Mouse (Mus musculus): ENCODE measurements around the gene Vcp. TPM values are rescaled to one million over a fixed set of nuclear protein-coding genes. Genes with fewer than 3 reads are reported as not detected.

The Vcp gene
- polyA plus RNA-seq, 1 experiment = 319 TPM

GRCm38 (mm10) chr4:42950065-42950558, 50.2 kb downstream of the Vcp start:
- Histone ChIP-seq H3ac (ENCODE audit: control insufficient read depth, insufficient read length, low read depth) (peak overlapping the region; percentile 82), H3K4me3 (ENCODE audit: insufficient read depth, poor library complexity, severe bottlenecking) (peak overlapping the region; percentile 55), H3K79me2 (ENCODE audit: control insufficient read depth, insufficient read depth) (no peaks in the 10 kb centered on the region), H3K27me3 (ENCODE audit: control insufficient read depth, insufficient read depth, insufficient read length) (no peaks in the 10 kb centered on the region), H3K36me3 (ENCODE audit: control insufficient read depth, insufficient read depth) (no peaks in the 10 kb centered on the region), H3K79me3 (ENCODE audit: low read depth) (no peaks in the 10 kb centered on the region)
- peak; percentile 6 for TF ChIP-seq MYOD1 (IDR thresholded peaks at IDR 0.05; ENCODE audit: control insufficient read depth, insufficient read length, low read depth)
- TF ChIP-seq CTCF (IDR thresholded peaks at IDR 0.05; ENCODE audit: control insufficient read depth, insufficient read depth, insufficient read length) = no peak
- no peak for TF ChIP-seq MYOG (IDR thresholded peaks at IDR 0.05; ENCODE audit: control insufficient read depth, extremely low read depth, insufficient read length)
- TF ChIP-seq CEBPB (IDR thresholded peaks at IDR 0.05; ENCODE audit: low read depth) = no peak
- TF ChIP-seq USF1 (IDR thresholded peaks at IDR 0.05; ENCODE audit: low read depth) = no peak
- no peak for TF ChIP-seq MAX (IDR thresholded peaks at IDR 0.05)
- no peak for TF ChIP-seq FOSL1 (IDR thresholded peaks at IDR 0.05; ENCODE audit: insufficient read depth, low read length, poor library complexity, severe bottlenecking)

- H3K27me3 ChIP-seq (ENCODE audit: control insufficient read depth, insufficient read depth, insufficient read length) = no peaks in the 10 kb centered on the region
- H3K79me2 ChIP-seq (ENCODE audit: control insufficient read depth, insufficient read depth) = no peaks in the 10 kb centered on the region
- TF ChIP-seq MAX (IDR thresholded peaks at IDR 0.05) = peak; percentile 61
- TF ChIP-seq MYOD1 (IDR thresholded peaks at IDR 0.05; ENCODE audit: control insufficient read depth, insufficient read length, low read depth) = no peak
- no peak for TF ChIP-seq FOSL1 (IDR thresholded peaks at IDR 0.05; ENCODE audit: insufficient read depth, low read length, poor library complexity, severe bottlenecking)
- TF ChIP-seq CTCF (IDR thresholded peaks at IDR 0.05; ENCODE audit: control insufficient read depth, insufficient read depth, insufficient read length) = no peak
- TF ChIP-seq MYOG (IDR thresholded peaks at IDR 0.05; ENCODE audit: control insufficient read depth, extremely low read depth, insufficient read length) = no peak
- no peaks in the 10 kb centered on the region for H3K79me3 ChIP-seq (ENCODE audit: low read depth)
- no peaks in the 10 kb centered on the region for H3K36me3 ChIP-seq (ENCODE audit: control insufficient read depth, insufficient read depth)
- peak within 1 kb of the TSS; percentile 82 for H3ac ChIP-seq (ENCODE audit: control insufficient read depth, insufficient read length, low read depth)
- peak within 1 kb of the TSS; percentile 55 for H3K4me3 ChIP-seq (ENCODE audit: insufficient read depth, poor library complexity, severe bottlenecking)
These were observed 50.6 kb downstream of the Vcp start, which contains the start of gene Dnajb5 for GRCm38 (mm10) chr4:42949676-42950051. Dnajb5 (plus strand) TSS chr4:42949814.

- TF ChIP-seq CEBPB (IDR thresholded peaks at IDR 0.05; ENCODE audit: low read depth) (no peak), USF1 (IDR thresholded peaks at IDR 0.05; ENCODE audit: low read depth) (no peak), FOSL1 (IDR thresholded peaks at IDR 0.05; ENCODE audit: insufficient read depth, low read length, poor library complexity, severe bottlenecking) (no peak), CTCF (IDR thresholded peaks at IDR 0.05; ENCODE audit: control insufficient read depth, insufficient read depth, insufficient read length) (no peak), MAX (IDR thresholded peaks at IDR 0.05) (no peak), MYOD1 (IDR thresholded peaks at IDR 0.05; ENCODE audit: control insufficient read depth, insufficient read length, low read depth) (no peak), MYOG (IDR thresholded peaks at IDR 0.05; ENCODE audit: control insufficient read depth, extremely low read depth, insufficient read length) (no peak)
- Histone ChIP-seq H3K36me3 (ENCODE audit: control insufficient read depth, insufficient read depth) (no peaks in the 10 kb centered on the region), H3K79me3 (ENCODE audit: low read depth) (no peaks in the 10 kb centered on the region), H3K4me3 (ENCODE audit: insufficient read depth, poor library complexity, severe bottlenecking) (no peak overlapping the region), H3ac (ENCODE audit: control insufficient read depth, insufficient read length, low read depth) (no peak overlapping the region), H3K79me2 (ENCODE audit: control insufficient read depth, insufficient read depth) (no peaks in the 10 kb centered on the region), H3K27me3 (ENCODE audit: control insufficient read depth, insufficient read depth, insufficient read length) (no peaks in the 10 kb centered on the region)
These were observed 51.1 kb downstream of the Vcp start for GRCm38 (mm10) chr4:42949051-42949675.

- no peaks in the 10 kb centered on the region for H3K36me3 ChIP-seq (ENCODE audit: control insufficient read depth, insufficient read depth)
- no peak for TF ChIP-seq MAX (IDR thresholded peaks at IDR 0.05)
- TF ChIP-seq MYOG (IDR thresholded peaks at IDR 0.05; ENCODE audit: control insufficient read depth, extremely low read depth, insufficient read length) = no peak
- no peak for TF ChIP-seq USF1 (IDR thresholded peaks at IDR 0.05; ENCODE audit: low read depth)
- H3K4me3 ChIP-seq (ENCODE audit: insufficient read depth, poor library complexity, severe bottlenecking) = no peak overlapping the region
- no peaks in the 10 kb centered on the region for H3K79me3 ChIP-seq (ENCODE audit: low read depth)
- H3K27me3 ChIP-seq (ENCODE audit: control insufficient read depth, insufficient read depth, insufficient read length) = no peaks in the 10 kb centered on the region
- H3ac ChIP-seq (ENCODE audit: control insufficient read depth, insufficient read length, low read depth) = no peak overlapping the region
- H3K79me2 ChIP-seq (ENCODE audit: control insufficient read depth, insufficient read depth) = no peaks in the 10 kb centered on the region
These were observed 51.8 kb downstream of the Vcp start for GRCm38 (mm10) chr4:42948527-42948926.

GRCm38 (mm10) chr4:42946733-42947290, 53.5 kb downstream of the Vcp start:
- no peak overlapping the region for H3K4me3 ChIP-seq (ENCODE audit: insufficient read depth, poor library complexity, severe bottlenecking)
- TF ChIP-seq USF1 (IDR thresholded peaks at IDR 0.05; ENCODE audit: low read depth) (no peak), MYOD1 (IDR thresholded peaks at IDR 0.05; ENCODE audit: control insufficient read depth, insufficient read length, low read depth) (no peak), MYOG (IDR thresholded peaks at IDR 0.05; ENCODE audit: control insufficient read depth, extremely low read depth, insufficient read length) (no peak), MAX (IDR thresholded peaks at IDR 0.05) (no peak), FOSL1 (IDR thresholded peaks at IDR 0.05; ENCODE audit: insufficient read depth, low read length, poor library complexity, severe bottlenecking) (no peak), CTCF (IDR thresholded peaks at IDR 0.05; ENCODE audit: control insufficient read depth, insufficient read depth, insufficient read length) (no peak), CEBPB (IDR thresholded peaks at IDR 0.05; ENCODE audit: low read depth) (no peak)

More at GRCm38 (mm10) chr4:42946733-42947290, 53.5 kb downstream of the Vcp start:
- Histone ChIP-seq H3K36me3 (ENCODE audit: control insufficient read depth, insufficient read depth) (no peaks in the 10 kb centered on the region), H3K79me2 (ENCODE audit: control insufficient read depth, insufficient read depth) (no peaks in the 10 kb centered on the region), H3K79me3 (ENCODE audit: low read depth) (no peaks in the 10 kb centered on the region), H3K27me3 (ENCODE audit: control insufficient read depth, insufficient read depth, insufficient read length) (no peaks in the 10 kb centered on the region), H3ac (ENCODE audit: control insufficient read depth, insufficient read length, low read depth) (no peak overlapping the region)

All from C2C12 (cell line).